Mouse (Mus musculus): ENCODE measurements around the gene Zfp59.
"Not testable (repeated sequence)": the region's sequence is repeated elsewhere in the genome, so short reads cannot be mapped to it uniquely, and the experiment has no call there.

- TF ChIP-seq CTCF (IDR thresholded peaks at IDR 0.05; ENCODE audit: borderline replicate concordance, extremely low read depth, insufficient read depth, insufficient read length); POLR2A (IDR thresholded peaks at IDR 0.05; ENCODE audit: borderline replicate concordance, extremely low read depth, insufficient read depth, insufficient read length, poor library complexity, severe bottlenecking): not testable (repeated sequence)
These were observed 31.1 kb upstream of the Zfp59 start for GRCm38 (mm10) chr7:27807305-27807704.

Measured in brain, embryonic 14.5 days (tissue).